Mouse (Mus musculus): ENCODE results near the gene Rsph3b.

DNA sequence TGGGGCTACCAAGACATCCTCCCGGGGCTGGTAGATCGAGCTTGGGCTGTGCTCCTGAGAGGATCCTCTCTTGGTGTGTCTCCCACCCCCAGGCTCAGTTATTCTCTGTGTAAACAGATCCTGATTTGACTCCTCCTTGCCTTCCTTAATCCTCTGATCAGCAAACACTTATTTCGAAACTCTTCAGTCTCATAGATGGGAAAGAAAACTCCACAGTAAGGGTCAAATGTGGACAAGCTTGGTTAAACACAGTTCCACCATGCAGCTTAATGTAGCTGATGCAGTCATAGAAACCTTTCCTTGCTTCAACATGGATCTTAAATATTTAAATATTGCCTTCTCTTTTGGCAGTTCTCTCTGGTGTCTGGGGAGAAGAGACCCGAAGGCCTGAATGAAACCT is 88.4 kb downstream of the Rsph3b start:
- no peak for TF ChIP-seq ZC3H11A (IDR thresholded peaks at IDR 0.05; ENCODE audit: borderline replicate concordance, low read depth, low read length)
- TF ChIP-seq MAFK (IDR thresholded peaks at IDR 0.05; ENCODE audit: insufficient read depth, low read depth, low read length) = no peak
- no peak for TF ChIP-seq CHD2 (IDR thresholded peaks at IDR 0.05; ENCODE audit: low read depth, low read length)
- no peak for TF ChIP-seq ZNF384 (IDR thresholded peaks at IDR 0.05; ENCODE audit: low read depth, low read length)
- TF ChIP-seq HCFC1 (IDR thresholded peaks at IDR 0.05; ENCODE audit: borderline replicate concordance, insufficient read depth, low read length) = no peak
